In genomic region chr4:49958275-49958674, GRCm38 (mm10) we compare ENCODE assay signal across 10 mouse cellular contexts.
DNase-seq lines count a peak whose midpoint lies in the region; ATAC-seq lines count a peak whose summit lies in the region.
"Had no signal": no experiment of that assay in that cellular context is flagged by ENCODE, and none has a peak within 500 bp of the region (broad histone marks: within the 10 kb centered on the region; RNA-seq: fewer than 3 reads in every experiment).

No protein-coding gene starts in this region.

- H3K4me3 ChIP-seq in hindbrain, embryonic 14.5 days (replicated peaks; ENCODE audit: low read length) = no peak overlapping the region
- no peak overlapping the region for H3K4me3 ChIP-seq in hindbrain, embryonic 13.5 days
- H3K4me3 ChIP-seq in midbrain, embryonic 12.5 days = no peak overlapping the region
- no peak overlapping the region for H3K4me3 ChIP-seq in midbrain, embryonic 15.5 days
- H3K4me3 ChIP-seq: hindbrain, embryonic 15.5 days; liver, embryonic 15.5 days had no signal

- peak; percentile 57 for DNase-seq in hindbrain, embryonic 14.5 days (ENCODE audit: low spot score)
- peak; percentile 26 for DNase-seq in embryo, embryonic 11 days
- peak; percentile 14 for DNase-seq in retina, postnatal 7 days (ENCODE audit: low read depth, low spot score)
- DNase-seq in gastrocnemius, adult 18-20 months (ENCODE audit: low spot score) = no peak

- 25% methylated on average over 2 of the region's 2 CpGs for WGBS in hindbrain, embryonic 14.5 days
- WGBS in hindbrain, embryonic 13.5 days = 31% methylated on average over 2 of the region's 2 CpGs
- WGBS in midbrain, embryonic 12.5 days = 34% methylated on average over 2 of the region's 2 CpGs
- WGBS in midbrain, embryonic 15.5 days = 34% methylated on average over 2 of the region's 2 CpGs

- H3K27ac ChIP-seq in hindbrain, embryonic 14.5 days = no peak overlapping the region
- no peak overlapping the region for H3K27ac ChIP-seq in hindbrain, embryonic 13.5 days
- no peak overlapping the region for H3K27ac ChIP-seq in midbrain, embryonic 12.5 days (replicated peaks)
- H3K27ac ChIP-seq in midbrain, embryonic 15.5 days = no peak overlapping the region
- H3K27ac ChIP-seq: hindbrain, embryonic 15.5 days; liver, embryonic 15.5 days had no signal

- no peaks in the 10 kb centered on the region for H3K4me1 ChIP-seq in hindbrain, embryonic 14.5 days (replicated peaks; ENCODE audit: control insufficient read depth, insufficient read depth, low read length)
- H3K4me1 ChIP-seq in hindbrain, embryonic 13.5 days (replicated peaks) = no peaks in the 10 kb centered on the region
- H3K4me1 ChIP-seq in midbrain, embryonic 12.5 days = no peaks in the 10 kb centered on the region
- no peaks in the 10 kb centered on the region for H3K4me1 ChIP-seq in midbrain, embryonic 15.5 days
- H3K4me1 ChIP-seq: hindbrain, embryonic 15.5 days; liver, embryonic 15.5 days had no signal

- no peak overlapping the region for H3K4me2 ChIP-seq in hindbrain, embryonic 14.5 days (replicated peaks)
- H3K4me2 ChIP-seq in hindbrain, embryonic 13.5 days = no peak overlapping the region
- no peak overlapping the region for H3K4me2 ChIP-seq in midbrain, embryonic 12.5 days (replicated peaks)
- H3K4me2 ChIP-seq in midbrain, embryonic 15.5 days = no peak overlapping the region
- H3K4me2 ChIP-seq: hindbrain, embryonic 15.5 days; liver, embryonic 15.5 days had no signal

- H3K27me3 ChIP-seq in hindbrain, embryonic 14.5 days (ENCODE audit: control insufficient read depth, insufficient read depth, low read length) = no peaks in the 10 kb centered on the region
- H3K27me3 ChIP-seq in hindbrain, embryonic 13.5 days = no peaks in the 10 kb centered on the region
- H3K27me3 ChIP-seq in midbrain, embryonic 12.5 days = no peaks in the 10 kb centered on the region
- H3K27me3 ChIP-seq in midbrain, embryonic 15.5 days (replicated peaks) = no peaks in the 10 kb centered on the region
- H3K27me3 ChIP-seq: hindbrain, embryonic 15.5 days; liver, embryonic 15.5 days had no signal

- no peaks in the 10 kb centered on the region for H3K36me3 ChIP-seq in hindbrain, embryonic 14.5 days (replicated peaks; ENCODE audit: control insufficient read depth, insufficient read depth)
- H3K36me3 ChIP-seq in hindbrain, embryonic 13.5 days = no peaks in the 10 kb centered on the region
- no peaks in the 10 kb centered on the region for H3K36me3 ChIP-seq in midbrain, embryonic 12.5 days
- no peaks in the 10 kb centered on the region for H3K36me3 ChIP-seq in midbrain, embryonic 15.5 days (replicated peaks)
- H3K36me3 ChIP-seq: hindbrain, embryonic 15.5 days; liver, embryonic 15.5 days had no signal

- no peak overlapping the region for H3K9ac ChIP-seq in hindbrain, embryonic 14.5 days
- H3K9ac ChIP-seq in hindbrain, embryonic 13.5 days = no peak overlapping the region
- no peak overlapping the region for H3K9ac ChIP-seq in midbrain, embryonic 12.5 days (replicated peaks)
- no peak overlapping the region for H3K9ac ChIP-seq in midbrain, embryonic 15.5 days
- H3K9ac ChIP-seq: hindbrain, embryonic 15.5 days; liver, embryonic 15.5 days had no signal

- H3K9me3 ChIP-seq in hindbrain, embryonic 14.5 days (ENCODE audit: control insufficient read depth, low read length) = no peaks in the 10 kb centered on the region
- H3K9me3 ChIP-seq in hindbrain, embryonic 13.5 days = no peaks in the 10 kb centered on the region
- no peaks in the 10 kb centered on the region for H3K9me3 ChIP-seq in midbrain, embryonic 12.5 days
- H3K9me3 ChIP-seq in midbrain, embryonic 15.5 days = no peaks in the 10 kb centered on the region
- H3K9me3 ChIP-seq: hindbrain, embryonic 15.5 days; liver, embryonic 15.5 days had no signal

- ATAC-seq in hindbrain, embryonic 14.5 days (ENCODE audit: low FRiP score) = peak; percentile 43; the same call in 1 of the 2 replicates
- ATAC-seq in hindbrain, embryonic 13.5 days (ENCODE audit: low FRiP score) = no peak
- 0 out of 2 replicates have a peak, but pooled peaks have one; percentile 27 for ATAC-seq in midbrain, embryonic 12.5 days (ENCODE audit: low FRiP score, low read depth)
- no peak for ATAC-seq in midbrain, embryonic 15.5 days (replicated peaks)
- ATAC-seq in erythroblast, adult 5-6 weeks (replicated peaks; ENCODE audit: low FRiP score, poor library complexity, severe bottlenecking) = no peak

Comparison
In these comparisons a context has a peak if more than half of its experiments do, and no peak if none do; other contexts are left out.
1. ATAC-seq: peak in hindbrain, embryonic 14.5 days (single experiment) and midbrain, embryonic 12.5 days (single experiment); none in hindbrain, embryonic 13.5 days (single experiment), midbrain, embryonic 15.5 days (single experiment) and erythroblast, adult 5-6 weeks (single experiment).